Mouse (Mus musculus): ENCODE data around the gene Atg9a. TPM values are rescaled to one million over a fixed set of nuclear protein-coding genes. Genes with fewer than 3 reads are reported as not detected.
A peak's percentile ranks its signal among the peaks of the same experiment; 100 is the strongest.
"Not testable (repeated sequence)": the region's sequence is repeated elsewhere in the genome, so short reads cannot be mapped to it uniquely, and the experiment has no call there.

The Atg9a gene
- 17.3 and 18.8 TPM in 2 replicates for polyA plus RNA-seq (2014; fragmentation: Nextera tagmentation; extraction: Ambion mirVana)

GRCm38 (mm10) chr1:75191622-75192402 is at the start of gene Atg9a, which contains the start of gene Ankzf1:
Gene Atg9a, minus strand, starts transcription at chr1:75192196.
Gene Ankzf1, plus strand, starts transcription at chr1:75192151.
- WGBS = under 1% methylated on average over 56 of the region's 56 CpGs
- H3K4me1 ChIP-seq (ENCODE audit: control insufficient read depth, insufficient read depth, low read length) = peaks cover 15% of the 10 kb centered on the region; the same call in 1 of the 2 replicates
- peak; percentile 98 for DNase-seq (ENCODE audit: low spot score, missing footprints)
- no peaks in the 10 kb centered on the region for H3K9me3 ChIP-seq (ENCODE audit: control insufficient read depth, low read length)
- no peaks in the 10 kb centered on the region for H3K27me3 ChIP-seq (ENCODE audit: control insufficient read depth, insufficient read depth, low read length)
- peak; percentile 100 for ATAC-seq (ENCODE audit: low FRiP score)
- peak within 1 kb of the TSS; percentile 61 for H3K4me3 ChIP-seq (ENCODE audit: low read depth, low read length)
- H3K36me3 ChIP-seq (ENCODE audit: control insufficient read depth, insufficient read depth, low read length) = peaks cover 7% of the 10 kb centered on the region
- H3K27ac ChIP-seq (ENCODE audit: low read depth, low read length) = peak within 1 kb of the TSS; percentile 75
- H3K4me2 ChIP-seq = peak within 1 kb of the TSS; percentile 99
- H3K9ac ChIP-seq (ENCODE audit: low read length) = peak within 1 kb of the TSS; percentile 86

DNA sequence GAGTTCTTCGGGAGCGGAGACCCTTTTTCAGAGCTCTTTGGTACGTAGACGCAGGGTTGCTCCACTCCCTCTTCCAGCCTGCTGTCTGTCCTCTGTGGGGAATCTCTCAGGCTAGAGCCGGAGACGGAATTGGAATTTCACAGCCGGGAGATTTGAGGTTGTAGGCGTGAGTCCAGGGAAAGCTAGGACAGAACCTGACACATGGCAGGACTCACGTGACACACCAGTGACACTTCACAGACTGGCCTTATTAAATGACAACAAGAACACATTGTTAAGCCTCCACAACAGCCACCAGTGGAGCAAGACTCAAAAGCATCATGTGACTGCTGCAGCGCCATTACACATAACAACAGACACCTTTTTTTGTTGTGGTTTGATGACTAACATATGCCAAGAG is 47.6 kb upstream of the Atg9a start:
- H3K9me3 ChIP-seq (ENCODE audit: control insufficient read depth, low read length) = no peaks in the 10 kb centered on the region
- 85% methylated on average over 10 of the region's 10 CpGs for WGBS
- H3K4me1 ChIP-seq (ENCODE audit: control insufficient read depth, insufficient read depth, low read length) = peaks cover 9% of the 10 kb centered on the region
- H3K27ac ChIP-seq (ENCODE audit: low read depth, low read length) = no peak overlapping the region
- no peak overlapping the region for H3K9ac ChIP-seq (ENCODE audit: low read length)
- ATAC-seq (ENCODE audit: low FRiP score) (no peak), DNase-seq (ENCODE audit: low spot score, missing footprints) (peak; percentile 56)
- H3K36me3 ChIP-seq (ENCODE audit: control insufficient read depth, insufficient read depth, low read length) = 0 out of 2 replicates have a peak, but pooled peaks cover 2% of the 10 kb centered on the region
- H3K27me3 ChIP-seq (ENCODE audit: control insufficient read depth, insufficient read depth, low read length) = no peaks in the 10 kb centered on the region; the same call in 1 of the 2 replicates
- H3K4me2 ChIP-seq = no peak overlapping the region
- no peak overlapping the region for H3K4me3 ChIP-seq (ENCODE audit: low read depth, low read length)

DNA sequence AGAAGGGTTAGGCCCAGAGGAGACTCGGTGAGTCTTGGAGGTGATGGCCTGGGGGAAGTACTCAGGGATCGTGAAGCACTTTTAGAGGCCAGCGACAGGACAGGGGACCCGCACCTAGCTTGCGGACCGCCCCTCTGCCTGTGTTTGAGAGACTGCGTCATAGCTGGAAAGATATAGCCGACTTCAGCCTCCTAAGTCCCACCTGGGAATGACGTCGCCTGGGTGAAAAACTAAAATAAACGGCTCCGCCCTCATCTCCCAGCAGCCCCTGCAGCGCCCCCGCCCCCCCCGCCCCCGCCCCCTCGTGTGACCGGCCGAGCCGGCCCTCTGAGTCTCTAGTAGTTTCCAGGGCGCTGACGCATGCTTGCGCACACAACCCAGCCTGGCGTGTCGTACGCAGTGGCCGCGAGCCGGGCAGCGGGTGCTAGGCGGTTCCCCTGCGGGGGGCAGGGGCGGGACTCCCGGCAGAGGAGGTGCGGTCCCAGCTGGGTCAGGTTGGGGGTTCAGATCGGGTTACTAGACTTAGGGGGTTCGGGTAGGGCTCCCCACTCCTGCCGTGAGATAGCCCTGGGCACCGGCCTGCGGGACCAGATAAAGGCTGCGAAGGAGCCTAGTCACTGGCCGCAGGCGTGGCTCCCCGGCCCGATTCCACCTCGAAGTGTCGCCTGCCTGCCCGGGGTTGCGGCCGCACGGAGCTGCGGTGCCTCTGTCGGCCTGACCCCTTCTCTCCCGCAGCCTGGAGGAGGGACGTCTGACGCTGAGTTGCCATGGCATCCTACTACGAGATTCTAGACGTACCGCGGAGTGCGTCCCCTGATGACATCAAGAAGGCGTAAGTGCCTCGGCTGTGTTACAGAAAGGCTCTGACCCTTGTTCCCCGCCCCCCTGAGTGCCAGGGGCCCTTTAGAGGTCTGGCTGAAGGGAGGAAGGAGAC is 44.4 kb upstream of the Atg9a start, which contains the start of gene Dnajb2:
Dnajb2 (plus strand) TSS at position 290 of the 934 bp plus-strand sequence.
- Histone ChIP-seq H3K9ac (ENCODE audit: low read length) (peak within 1 kb of the TSS; percentile 76), H3K4me1 (ENCODE audit: control insufficient read depth, insufficient read depth, low read length) (peaks cover 9% of the 10 kb centered on the region), H3K4me3 (ENCODE audit: low read depth, low read length) (peak within 1 kb of the TSS; percentile 59), H3K27ac (ENCODE audit: low read depth, low read length) (peak within 1 kb of the TSS; percentile 52; the same call in 1 of the 2 replicates), H3K36me3 (ENCODE audit: control insufficient read depth, insufficient read depth, low read length) (no peaks in the 10 kb centered on the region), H3K9me3 (ENCODE audit: control insufficient read depth, low read length) (no peaks in the 10 kb centered on the region), H3K4me2 (peak within 1 kb of the TSS; percentile 94), H3K27me3 (ENCODE audit: control insufficient read depth, insufficient read depth, low read length) (no peaks in the 10 kb centered on the region; the same call in 1 of the 2 replicates)
- DNase-seq (ENCODE audit: low spot score, missing footprints) = peak; percentile 96
- ATAC-seq (ENCODE audit: low FRiP score) = peak; percentile 90
- under 1% methylated on average over 61 of the region's 64 CpGs for WGBS

GRCm38 (mm10) chr1:75234606-75235005 is 42.6 kb upstream of the Atg9a start:
- DNase-seq (ENCODE audit: low spot score, missing footprints) (peak; percentile 90), ATAC-seq (ENCODE audit: low FRiP score) (peak; percentile 54)
- Histone ChIP-seq H3K9ac (ENCODE audit: low read length) (no peak overlapping the region), H3K4me2 (no peak overlapping the region), H3K4me1 (ENCODE audit: control insufficient read depth, insufficient read depth, low read length) (peaks cover 9% of the 10 kb centered on the region), H3K4me3 (ENCODE audit: low read depth, low read length) (no peak overlapping the region), H3K27me3 (ENCODE audit: control insufficient read depth, insufficient read depth, low read length) (no peaks in the 10 kb centered on the region; the same call in 1 of the 2 replicates), H3K36me3 (ENCODE audit: control insufficient read depth, insufficient read depth, low read length) (no peaks in the 10 kb centered on the region), H3K27ac (ENCODE audit: low read depth, low read length) (no peak overlapping the region), H3K9me3 (ENCODE audit: control insufficient read depth, low read length) (no peaks in the 10 kb centered on the region)
- 4% methylated on average over 8 of the region's 8 CpGs for WGBS

- H3K27ac ChIP-seq (ENCODE audit: low read depth, low read length); H3K36me3 ChIP-seq (ENCODE audit: control insufficient read depth, insufficient read depth, low read length); H3K27me3 ChIP-seq (ENCODE audit: control insufficient read depth, insufficient read depth, low read length); ATAC-seq (ENCODE audit: low FRiP score); H3K4me2 ChIP-seq; H3K9me3 ChIP-seq (ENCODE audit: control insufficient read depth, low read length); DNase-seq (ENCODE audit: low spot score, missing footprints); H3K4me3 ChIP-seq (ENCODE audit: low read depth, low read length); H3K9ac ChIP-seq (ENCODE audit: low read length); H3K4me1 ChIP-seq (ENCODE audit: control insufficient read depth, insufficient read depth, low read length): not testable (repeated sequence)
- 64% methylated on average over 4 of the region's 4 CpGs for WGBS
These were observed 40.5 kb upstream of the Atg9a start for GRCm38 (mm10) chr1:75232489-75232888.

GRCm38 (mm10) chr1:75231664-75232152 is 39.7 kb upstream of the Atg9a start, which contains the start of gene A630095N17Rik:
Gene A630095N17Rik, minus strand, starts transcription at chr1:75232102.
- no peaks in the 10 kb centered on the region for H3K9me3 ChIP-seq (ENCODE audit: control insufficient read depth, low read length)
- DNase-seq (ENCODE audit: low spot score, missing footprints) (no peak), ATAC-seq (ENCODE audit: low FRiP score) (no peak)
- H3K4me1 ChIP-seq (ENCODE audit: control insufficient read depth, insufficient read depth, low read length) = peaks cover 3% of the 10 kb centered on the region
- no peak within 1 kb of the TSS for H3K27ac ChIP-seq (ENCODE audit: low read depth, low read length)
- 69% methylated on average over 5 of the region's 5 CpGs for WGBS
- no peaks in the 10 kb centered on the region; the same call in 1 of the 2 replicates for H3K27me3 ChIP-seq (ENCODE audit: control insufficient read depth, insufficient read depth, low read length)
- H3K4me3 ChIP-seq (ENCODE audit: low read depth, low read length) = no peak within 1 kb of the TSS
- H3K4me2 ChIP-seq = no peak within 1 kb of the TSS
- no peak within 1 kb of the TSS for H3K9ac ChIP-seq (ENCODE audit: low read length)
- no peaks in the 10 kb centered on the region for H3K36me3 ChIP-seq (ENCODE audit: control insufficient read depth, insufficient read depth, low read length)

GRCm38 (mm10) chr1:75231224-75231623 is 39.2 kb upstream of the Atg9a start:
- no peak for DNase-seq (ENCODE audit: low spot score, missing footprints)
- Histone ChIP-seq H3K4me1 (ENCODE audit: control insufficient read depth, insufficient read depth, low read length) (peaks cover 2% of the 10 kb centered on the region; the same call in 1 of the 2 replicates), H3K27me3 (ENCODE audit: control insufficient read depth, insufficient read depth, low read length) (no peaks in the 10 kb centered on the region; the same call in 1 of the 2 replicates), H3K4me2 (no peak overlapping the region), H3K4me3 (ENCODE audit: low read depth, low read length) (no peak overlapping the region), H3K9me3 (ENCODE audit: control insufficient read depth, low read length) (no peaks in the 10 kb centered on the region), H3K36me3 (ENCODE audit: control insufficient read depth, insufficient read depth, low read length) (no peaks in the 10 kb centered on the region), H3K9ac (ENCODE audit: low read length) (no peak overlapping the region), H3K27ac (ENCODE audit: low read depth, low read length) (no peak overlapping the region)
- ATAC-seq (ENCODE audit: low FRiP score) = no peak
- 80% methylated on average over 4 of the region's 4 CpGs for WGBS

DNA sequence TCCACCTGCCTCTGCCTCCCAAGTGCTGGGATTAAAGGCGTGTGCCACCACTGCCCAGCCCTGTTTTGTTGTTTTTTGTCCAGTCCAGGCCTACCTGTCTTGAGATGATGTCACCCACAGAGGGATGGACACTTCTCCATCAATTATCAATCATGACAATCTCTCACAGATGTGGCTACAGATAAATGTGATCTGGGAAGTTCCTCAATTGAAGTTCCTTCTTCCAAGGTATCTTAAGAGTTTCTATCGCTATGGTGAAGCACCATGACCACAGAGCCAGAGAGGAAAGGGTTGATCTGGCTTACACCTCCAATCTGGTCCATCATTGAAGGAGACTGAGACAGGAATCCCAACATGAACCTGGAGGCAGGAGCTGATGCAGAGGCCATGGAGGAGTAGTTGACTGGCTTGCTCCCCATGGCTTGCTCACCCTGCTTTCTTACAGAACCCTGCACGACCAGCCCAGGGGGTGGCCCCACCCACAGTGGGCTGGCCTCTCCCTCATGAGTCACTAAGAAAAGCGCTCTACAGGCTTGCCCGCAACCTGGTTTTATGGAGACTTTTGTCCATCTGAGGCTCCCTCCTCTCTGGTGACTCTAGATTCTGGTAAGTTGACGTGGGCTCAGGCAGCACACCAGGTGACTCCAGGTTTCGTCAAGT is 38.5 kb upstream of the Atg9a start:
- H3K27me3 ChIP-seq (ENCODE audit: control insufficient read depth, insufficient read depth, low read length) = no peaks in the 10 kb centered on the region; the same call in 1 of the 2 replicates
- no peak overlapping the region for H3K4me2 ChIP-seq
- no peak overlapping the region for H3K4me3 ChIP-seq (ENCODE audit: low read depth, low read length)
- no peaks in the 10 kb centered on the region for H3K4me1 ChIP-seq (ENCODE audit: control insufficient read depth, insufficient read depth, low read length)
- DNase-seq (ENCODE audit: low spot score, missing footprints) (no peak), ATAC-seq (ENCODE audit: low FRiP score) (no peak)
- 77% methylated on average over 7 of the region's 7 CpGs for WGBS
- H3K27ac ChIP-seq (ENCODE audit: low read depth, low read length) = no peak overlapping the region
- no peaks in the 10 kb centered on the region for H3K9me3 ChIP-seq (ENCODE audit: control insufficient read depth, low read length)
- no peaks in the 10 kb centered on the region for H3K36me3 ChIP-seq (ENCODE audit: control insufficient read depth, insufficient read depth, low read length)
- no peak overlapping the region for H3K9ac ChIP-seq (ENCODE audit: low read length)
